Mouse (Mus musculus) C2C12 (cell line): ENCODE measurements around the gene Gm20388. TPM values are rescaled to one million over a fixed set of nuclear protein-coding genes. Genes with fewer than 3 reads are reported as not detected.

Source experiments
- H3K27me3 ChIP-seq: one replicate; pipeline ENCODE4 v1.6.1; 2011; ENCODE audit not compliant: control insufficient read depth, insufficient read depth, insufficient read length
- H3K36me3 ChIP-seq: one replicate; pipeline ENCODE4 v1.6.1; 2011; ENCODE audit not compliant: control insufficient read depth, insufficient read depth
- H3K4me3 ChIP-seq: one replicate; pipeline ENCODE4 v1.5.1; 2011; ENCODE audit warnings: mild to moderate bottlenecking, control low read depth; ENCODE audit not compliant: poor library complexity, insufficient read depth, severe bottlenecking
- H3K79me2 ChIP-seq: one replicate; pipeline ENCODE4 v1.6.1; 2011; ENCODE audit not compliant: control insufficient read depth, insufficient read depth
- H3K79me3 ChIP-seq: one replicate; pipeline ENCODE4 v1.6.1; 2011; ENCODE audit warnings: low read depth, control low read depth
- H3ac ChIP-seq: one replicate; pipeline ENCODE3; 2011; ENCODE audit warnings: low read depth; ENCODE audit not compliant: control insufficient read depth, insufficient read length
- CEBPB ChIP-seq: IDR thresholded peaks from one replicate; pipeline ENCODE4 v1.6.1; 2011; ENCODE audit warnings: low read depth, mild to moderate bottlenecking, control low read depth, moderate library complexity
- CTCF ChIP-seq: IDR thresholded peaks from one replicate; pipeline ENCODE4 v1.5.1; 2011; ENCODE audit not compliant: control insufficient read depth, insufficient read depth, insufficient read length
- FOSL1 ChIP-seq: IDR thresholded peaks from one replicate; pipeline ENCODE4 v1.8.0; 2011; ENCODE audit warnings: mild to moderate bottlenecking, low read length; ENCODE audit not compliant: poor library complexity, insufficient read depth, severe bottlenecking
- MAX ChIP-seq: IDR thresholded peaks from one replicate; pipeline ENCODE4 v1.6.1; 2011; ENCODE audit warnings: mild to moderate bottlenecking, control low read depth
- MYOD1 ChIP-seq: IDR thresholded peaks from one replicate; pipeline ENCODE4 v1.6.1; 2011; ENCODE audit warnings: low read depth; ENCODE audit not compliant: control insufficient read depth, insufficient read length
- MYOG ChIP-seq: IDR thresholded peaks from one replicate; pipeline ENCODE4 v1.6.1; 2011; ENCODE audit not compliant: control insufficient read depth, insufficient read length; ENCODE audit errors: extremely low read depth
- USF1 ChIP-seq: IDR thresholded peaks from one replicate; pipeline ENCODE4 v1.6.1; 2011; ENCODE audit warnings: low read depth, mild to moderate bottlenecking, control low read depth, moderate library complexity
- polyA plus RNA-seq: library from polyadenylated mRNA; unstranded; fragments of >200 nt; fragmentation: generic; extraction: Trizol; gene quantifications from one replicate; pipeline ENCODE4 v1.2.1, GENCODE M21; 2012; ENCODE audit warnings: missing spikeins

The Gm20388 gene
- polyA plus RNA-seq, 1 experiment = 15.0 TPM

DNA sequence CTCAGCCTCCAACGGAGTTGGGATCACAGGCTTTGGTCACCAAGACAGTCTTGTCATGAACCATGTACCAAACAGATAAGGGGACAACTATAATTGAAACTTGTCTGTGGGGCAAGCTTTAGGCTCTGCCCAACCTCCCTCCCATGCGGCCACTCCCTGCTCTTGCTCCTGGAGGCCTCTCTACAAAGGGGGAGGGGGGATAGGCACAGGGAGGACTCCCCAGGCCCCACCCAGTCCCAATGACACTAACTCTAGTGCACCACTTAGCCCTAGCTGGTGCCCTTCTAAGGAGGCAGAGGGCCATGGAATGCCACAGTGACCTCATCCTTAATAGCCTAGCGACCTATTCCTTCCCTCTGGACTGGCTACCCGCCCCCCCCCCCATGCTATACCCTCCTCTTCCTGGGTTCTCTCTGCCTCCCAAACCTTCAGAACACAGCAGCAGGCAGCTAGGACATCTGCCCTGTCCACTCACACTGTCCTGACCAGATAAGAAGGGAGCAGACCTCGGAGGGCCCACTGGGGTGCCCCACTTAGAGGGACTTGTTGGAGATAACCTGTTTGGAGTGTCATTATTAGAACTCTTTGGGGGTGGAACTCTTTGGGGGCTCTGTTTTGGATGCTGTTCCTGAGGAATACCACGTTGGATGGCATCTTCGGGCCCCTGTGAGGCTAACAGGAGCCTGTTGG, 2635.6 kb downstream of the Gm20388 start:
- H3K79me2 ChIP-seq = peaks cover 98% of the 10 kb centered on the region
- no peak for TF ChIP-seq CEBPB
- TF ChIP-seq CTCF = no peak
- TF ChIP-seq MAX = no peak
- no peak for TF ChIP-seq MYOG
- TF ChIP-seq USF1 = no peak
- no peak for TF ChIP-seq FOSL1
- TF ChIP-seq MYOD1 = no peak
- peaks cover 84% of the 10 kb centered on the region for H3K79me3 ChIP-seq
- no peak overlapping the region for H3ac ChIP-seq
- no peak overlapping the region for H3K4me3 ChIP-seq
- H3K36me3 ChIP-seq = peaks cover 13% of the 10 kb centered on the region
- no peaks in the 10 kb centered on the region for H3K27me3 ChIP-seq

DNA sequence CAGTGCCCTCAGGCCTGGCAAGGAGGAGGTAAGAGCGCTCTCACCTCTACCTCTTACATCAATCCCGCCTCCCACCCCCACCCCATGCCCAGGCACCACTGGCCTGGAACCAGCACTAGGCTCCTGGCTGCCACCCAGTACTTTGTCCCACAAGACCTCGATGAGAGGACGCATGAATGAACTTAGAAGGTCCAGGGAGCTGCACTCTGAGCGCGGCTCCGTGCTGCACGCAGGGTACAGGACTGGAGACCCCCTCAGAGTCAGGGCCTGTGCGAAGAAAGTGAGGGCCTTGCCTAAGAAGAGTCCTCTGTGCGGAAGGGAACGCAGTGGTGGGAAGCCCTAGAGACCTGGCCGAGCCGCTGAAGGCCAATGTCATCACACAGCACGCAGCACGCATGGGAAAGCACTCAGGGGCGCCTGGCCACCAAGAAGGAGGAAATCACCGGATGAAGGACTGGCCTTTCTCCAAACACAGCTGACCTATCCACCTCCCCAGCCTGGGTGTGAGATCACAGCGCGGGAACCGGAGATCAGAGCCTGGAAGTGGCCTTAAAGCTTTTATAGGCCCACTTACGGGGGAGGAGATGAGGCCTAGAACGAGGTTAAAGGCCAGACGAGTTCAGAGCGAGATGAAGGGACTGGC, 2636.3 kb downstream of the Gm20388 start:
- H3K36me3 ChIP-seq = peaks cover 13% of the 10 kb centered on the region
- peaks cover 91% of the 10 kb centered on the region for H3K79me2 ChIP-seq
- no peak overlapping the region for H3ac ChIP-seq
- H3K4me3 ChIP-seq = no peak overlapping the region
- no peak for TF ChIP-seq MYOG
- TF ChIP-seq CEBPB = no peak
- TF ChIP-seq USF1 = no peak
- TF ChIP-seq FOSL1 = no peak
- TF ChIP-seq MYOD1 = no peak
- TF ChIP-seq MAX = no peak
- no peak for TF ChIP-seq CTCF
- H3K27me3 ChIP-seq = no peaks in the 10 kb centered on the region
- H3K79me3 ChIP-seq = peaks cover 77% of the 10 kb centered on the region

DNA sequence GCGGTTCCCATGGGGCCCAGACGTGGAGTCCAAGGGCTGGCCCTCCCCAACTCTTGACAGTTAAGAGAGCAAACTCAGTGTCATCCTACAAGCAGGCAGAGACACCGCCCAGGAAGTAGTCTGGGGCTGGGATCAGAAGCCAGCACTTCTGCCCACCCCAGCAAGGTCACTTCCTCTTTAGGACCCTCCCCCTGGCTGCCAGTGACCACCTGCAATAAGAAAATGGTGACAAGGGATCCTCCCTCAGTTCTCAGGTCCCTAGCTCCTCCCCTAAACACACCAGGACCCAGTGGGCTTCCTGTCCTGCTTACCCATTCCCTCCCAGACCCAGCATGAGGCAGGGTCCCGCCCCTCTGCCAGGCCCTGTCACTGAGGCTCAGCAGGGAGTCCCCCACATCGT, 2637.2 kb downstream of the Gm20388 start:
- H3K79me3 ChIP-seq = peaks cover 69% of the 10 kb centered on the region
- H3K27me3 ChIP-seq = no peaks in the 10 kb centered on the region
- peaks cover 13% of the 10 kb centered on the region for H3K36me3 ChIP-seq
- peaks cover 82% of the 10 kb centered on the region for H3K79me2 ChIP-seq
- no peak overlapping the region for H3ac ChIP-seq
- no peak for TF ChIP-seq MAX
- no peak for TF ChIP-seq MYOD1
- no peak for TF ChIP-seq CTCF
- no peak for TF ChIP-seq MYOG
- TF ChIP-seq USF1 = no peak
- no peak for TF ChIP-seq CEBPB
- no peak for TF ChIP-seq FOSL1
- H3K4me3 ChIP-seq = no peak overlapping the region

DNA sequence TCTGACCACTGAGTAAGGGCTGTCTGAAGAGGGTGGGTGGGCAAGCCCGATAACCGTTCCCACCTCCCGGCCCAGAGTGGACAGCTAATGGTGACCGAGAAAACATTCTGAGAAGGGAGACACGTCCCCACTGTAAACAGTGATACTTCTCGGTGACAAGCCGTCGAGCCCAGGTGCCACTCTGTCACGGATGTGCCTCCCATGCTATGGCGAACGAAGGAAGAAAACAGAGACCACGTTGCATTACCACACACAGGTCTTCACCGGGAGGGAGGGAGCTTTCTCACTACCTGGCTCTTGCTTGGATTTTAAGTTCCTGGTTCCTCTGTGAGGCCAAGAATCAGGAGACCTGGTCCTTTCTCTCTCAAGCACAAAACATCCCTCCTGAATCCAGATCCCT, 2637.7 kb downstream of the Gm20388 start:
- Histone ChIP-seq H3K79me3 (peaks cover 64% of the 10 kb centered on the region), H3K36me3 (peaks cover 13% of the 10 kb centered on the region), H3K4me3 (no peak overlapping the region), H3K79me2 (peaks cover 77% of the 10 kb centered on the region), H3ac (no peak overlapping the region), H3K27me3 (no peaks in the 10 kb centered on the region)
- no peak for TF ChIP-seq USF1
- TF ChIP-seq MYOG = no peak
- no peak for TF ChIP-seq CEBPB
- TF ChIP-seq MAX = no peak
- no peak for TF ChIP-seq FOSL1
- TF ChIP-seq MYOD1 = no peak
- TF ChIP-seq CTCF = no peak

DNA sequence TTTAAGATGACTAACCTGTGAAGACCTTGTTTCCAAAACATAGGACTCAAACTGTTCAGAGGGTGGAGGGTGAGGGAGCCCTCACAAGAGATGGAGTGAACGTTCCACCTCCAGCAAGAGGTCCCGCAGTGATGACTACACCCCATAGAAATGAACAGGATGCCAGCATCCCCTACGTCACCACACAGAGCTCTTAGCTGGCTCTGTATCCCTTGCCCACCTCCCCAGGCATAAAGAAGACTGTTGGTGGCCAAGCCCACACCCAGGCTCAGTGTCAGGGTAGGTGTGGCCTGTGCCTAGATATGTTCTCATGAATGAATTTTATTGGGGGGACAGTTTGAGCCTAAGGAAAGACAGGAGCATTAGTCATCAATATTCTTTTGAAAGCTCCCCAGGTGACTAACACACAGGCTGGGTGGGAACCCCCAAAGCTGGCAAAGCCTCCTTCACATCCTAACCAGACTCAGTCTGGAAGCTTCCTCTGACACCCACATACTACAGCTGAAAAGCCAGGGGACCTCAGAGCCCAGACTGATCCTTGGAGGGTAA, 2638.3 kb downstream of the Gm20388 start:
- H3K27me3 ChIP-seq = no peaks in the 10 kb centered on the region
- H3K79me3 ChIP-seq = peaks cover 57% of the 10 kb centered on the region
- H3K4me3 ChIP-seq = no peak overlapping the region
- peaks cover 9% of the 10 kb centered on the region for H3K36me3 ChIP-seq
- peaks cover 71% of the 10 kb centered on the region for H3K79me2 ChIP-seq
- TF ChIP-seq FOSL1 = no peak
- TF ChIP-seq USF1 = no peak
- TF ChIP-seq CEBPB = no peak
- no peak overlapping the region for H3ac ChIP-seq
